Mouse (Mus musculus) kidney, adult 2 months (tissue): ENCODE results near the gene Il6ra.

Source experiments
- CTCF ChIP-seq: fragments of 200-500 bp; conservative IDR thresholded peaks from 2 replicates; pipeline ENCODE4 v1.5.1; 2011; ENCODE audit warnings: low read depth, mild to moderate bottlenecking, control low read depth, low read length, moderate library complexity, mixed read lengths; ENCODE audit not compliant: insufficient read depth, insufficient read length
- POLR2A ChIP-seq: fragments of 200-500 bp; IDR thresholded peaks from one replicate; pipeline ENCODE4 v1.6.1; 2011; ENCODE audit warnings: low read depth, low read length, control low read depth

DNA sequence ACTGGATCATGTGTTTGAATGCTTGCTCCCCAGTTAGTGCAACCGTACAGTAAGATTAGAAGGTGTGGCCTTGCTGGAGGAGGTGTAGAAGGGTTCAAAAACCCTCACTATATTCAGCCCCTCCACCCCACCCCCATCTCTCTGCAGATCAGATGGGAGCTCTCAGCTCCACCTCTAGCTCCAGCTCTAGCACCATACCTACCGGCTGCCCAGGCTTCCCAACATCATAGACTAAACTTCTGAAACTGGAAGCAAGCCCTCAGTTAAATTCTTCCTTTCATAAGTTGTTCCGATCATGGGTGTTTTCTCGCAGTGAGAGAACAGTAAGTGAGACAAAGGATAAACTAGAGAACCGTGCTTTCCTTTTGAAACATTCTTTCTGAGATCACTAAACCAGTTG is 38.9 kb downstream of the Il6ra start:
- TF ChIP-seq POLR2A (no peak), CTCF (no peak)
